Mouse (Mus musculus) E14TG2a.4 (cell line): ENCODE measurements around the gene Rpl38.

Experiments
- CTCF ChIP-seq: conservative IDR thresholded peaks from 2 replicates; pipeline ENCODE4 v1.5.1; 2014; ENCODE audit warnings: low read length
- NANOG ChIP-seq: IDR thresholded peaks from 2 replicates; pipeline ENCODE4 v1.6.1; 2014; ENCODE audit warnings: borderline replicate concordance, low read length, mixed read lengths

DNA sequence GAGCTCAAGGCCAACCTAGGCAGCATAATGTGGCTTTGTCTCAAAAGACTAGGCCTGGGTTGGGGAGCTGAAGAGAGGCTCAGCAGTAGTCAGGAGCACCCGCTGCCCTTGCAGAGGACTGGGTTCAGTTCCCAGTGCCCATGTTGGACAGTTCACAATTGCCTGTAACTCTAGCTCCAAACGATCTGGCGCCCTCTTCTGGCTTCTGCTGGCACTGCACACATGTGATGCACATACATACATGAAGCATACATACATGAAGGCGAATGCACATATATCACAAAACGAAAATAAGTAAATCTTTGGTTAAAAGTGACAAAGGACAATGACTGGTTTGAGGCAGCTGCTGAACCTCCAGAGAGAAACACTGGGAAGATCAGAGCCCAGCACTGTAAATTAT lies 38.3 kb upstream of the Rpl38 start:
- TF ChIP-seq CTCF (peak; percentile 72), NANOG (no peak)
